In the genomic region with DNA sequence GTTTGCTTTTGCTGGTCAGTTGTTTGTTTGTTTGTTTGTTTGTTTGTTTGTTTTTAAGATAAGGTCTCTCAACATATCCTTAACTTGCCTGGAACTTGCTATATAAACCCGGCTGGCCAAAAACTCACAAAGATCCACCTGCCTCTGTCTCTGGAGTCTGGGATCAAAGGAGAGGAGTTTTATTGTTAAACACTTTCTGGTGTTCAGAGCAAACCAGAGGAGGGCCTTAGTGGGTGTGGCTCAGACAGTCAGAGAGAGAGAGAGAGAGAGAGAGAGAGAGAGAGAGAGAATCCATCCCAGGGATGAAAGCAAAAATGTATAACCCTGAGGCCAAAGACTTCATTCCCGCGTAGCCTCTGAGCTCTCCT, we compare ENCODE assay signal across 17 mouse cellular contexts. TPM values are rescaled to one million over a fixed set of nuclear protein-coding genes. Genes with fewer than 3 reads are reported as not detected.
A peak's percentile ranks its signal among the peaks of the same experiment; 100 is the strongest.
DNase-seq lines count a peak whose midpoint lies in the region; ATAC-seq lines count a peak whose summit lies in the region.
"Had no signal": no experiment of that assay in that cellular context is flagged by ENCODE, and none has a peak within 500 bp of the region (broad histone marks: within the 10 kb centered on the region; RNA-seq: fewer than 3 reads in every experiment).

No protein-coding gene starts in this region.

- 0 out of 2 replicates have a peak, but pooled peaks cover 9% of the 10 kb centered on the region for H3K27me3 ChIP-seq in midbrain, embryonic 12.5 days
- no peaks in the 10 kb centered on the region for H3K27me3 ChIP-seq in midbrain, embryonic 15.5 days (replicated peaks)
- no peaks in the 10 kb centered on the region for H3K27me3 ChIP-seq in embryonic facial prominence, embryonic 12.5 days
- H3K27me3 ChIP-seq in hindbrain, embryonic 14.5 days (ENCODE audit: control insufficient read depth, insufficient read depth, low read length) = no peaks in the 10 kb centered on the region

- 7% methylated on average over 3 of the region's 3 CpGs for WGBS in midbrain, embryonic 12.5 days
- 15% methylated on average over 3 of the region's 3 CpGs for WGBS in midbrain, embryonic 15.5 days
- WGBS in embryonic facial prominence, embryonic 12.5 days = 8% methylated on average over 3 of the region's 3 CpGs
- WGBS in hindbrain, embryonic 14.5 days = 31% methylated on average over 3 of the region's 3 CpGs

- H3K9me3 ChIP-seq in midbrain, embryonic 12.5 days = no peaks in the 10 kb centered on the region
- H3K9me3 ChIP-seq in midbrain, embryonic 15.5 days = no peaks in the 10 kb centered on the region
- H3K9me3 ChIP-seq in embryonic facial prominence, embryonic 12.5 days = no peaks in the 10 kb centered on the region
- H3K9me3 ChIP-seq in hindbrain, embryonic 14.5 days (ENCODE audit: control insufficient read depth, low read length) = no peaks in the 10 kb centered on the region

- H3K4me2 ChIP-seq in midbrain, embryonic 12.5 days (replicated peaks) = no peak overlapping the region
- H3K4me2 ChIP-seq in midbrain, embryonic 15.5 days = no peak overlapping the region
- H3K4me2 ChIP-seq in embryonic facial prominence, embryonic 12.5 days (replicated peaks) = peak overlapping the region; percentile 46
- H3K4me2 ChIP-seq in hindbrain, embryonic 14.5 days (replicated peaks) = 0 out of 2 replicates have a peak overlapping the region, but pooled peaks have one; percentile 15

- H3K9ac ChIP-seq in midbrain, embryonic 12.5 days (replicated peaks) = no peak overlapping the region
- H3K9ac ChIP-seq in midbrain, embryonic 15.5 days = no peak overlapping the region
- no peak overlapping the region for H3K9ac ChIP-seq in embryonic facial prominence, embryonic 12.5 days
- no peak overlapping the region for H3K9ac ChIP-seq in hindbrain, embryonic 14.5 days
- H3K9ac ChIP-seq: liver, embryonic 14.5 days had no signal

- H3K36me3 ChIP-seq in midbrain, embryonic 12.5 days = no peaks in the 10 kb centered on the region
- no peaks in the 10 kb centered on the region for H3K36me3 ChIP-seq in midbrain, embryonic 15.5 days (replicated peaks)
- no peaks in the 10 kb centered on the region for H3K36me3 ChIP-seq in embryonic facial prominence, embryonic 12.5 days
- H3K36me3 ChIP-seq in hindbrain, embryonic 14.5 days (replicated peaks; ENCODE audit: control insufficient read depth, insufficient read depth) = no peaks in the 10 kb centered on the region

- peak overlapping the region; percentile 64; the same call in 1 of the 2 replicates for H3K27ac ChIP-seq in midbrain, embryonic 12.5 days (replicated peaks)
- no peak overlapping the region for H3K27ac ChIP-seq in midbrain, embryonic 15.5 days
- H3K27ac ChIP-seq in embryonic facial prominence, embryonic 12.5 days = peak overlapping the region; percentile 72
- H3K27ac ChIP-seq in hindbrain, embryonic 14.5 days = peak overlapping the region; percentile 62; the same call in 1 of the 2 replicates
- H3K27ac ChIP-seq: layer of hippocampus, adult 2 months; liver, embryonic 14.5 days had no signal

- DNase-seq in hindbrain, embryonic 14.5 days (ENCODE audit: low spot score) = no peak
- DNase-seq in gastrocnemius, adult 8-10 months (ENCODE audit: low spot score in 2 of 2) = no peak
- DNase-seq in thymus, postnatal 0 days (ENCODE audit: low spot score) = no peak
- DNase-seq in lung, postnatal 36 days = no peak
- DNase-seq: adrenal gland, adult 8-10 months; cerebellum, postnatal 25 days; lung, postnatal 14 days; right cerebral cortex, adult 18-20 months; thymus, postnatal 14 days had no signal

- peaks cover 28% of the 10 kb centered on the region for H3K4me1 ChIP-seq in midbrain, embryonic 12.5 days
- peaks cover 30% of the 10 kb centered on the region for H3K4me1 ChIP-seq in midbrain, embryonic 15.5 days
- H3K4me1 ChIP-seq in embryonic facial prominence, embryonic 12.5 days = peaks cover 30% of the 10 kb centered on the region
- H3K4me1 ChIP-seq in hindbrain, embryonic 14.5 days (replicated peaks; ENCODE audit: control insufficient read depth, insufficient read depth, low read length) = peaks cover 35% of the 10 kb centered on the region

- no peak for ATAC-seq in midbrain, embryonic 12.5 days (ENCODE audit: low FRiP score, low read depth)
- no peak for ATAC-seq in midbrain, embryonic 15.5 days (replicated peaks)
- ATAC-seq in embryonic facial prominence, embryonic 12.5 days (ENCODE audit: insufficient number of reproducible peaks, insufficient read depth, low FRiP score, low TSS enrichment) = no peak
- no peak for ATAC-seq in hindbrain, embryonic 14.5 days (ENCODE audit: low FRiP score)
- ATAC-seq: CD4-positive, CD25-positive, alpha-beta regulatory T cell, adult 4 months had no signal

- H3K4me3 ChIP-seq in midbrain, embryonic 12.5 days = no peak overlapping the region
- no peak overlapping the region for H3K4me3 ChIP-seq in midbrain, embryonic 15.5 days
- no peak overlapping the region for H3K4me3 ChIP-seq in embryonic facial prominence, embryonic 12.5 days
- no peak overlapping the region for H3K4me3 ChIP-seq in hindbrain, embryonic 14.5 days (replicated peaks; ENCODE audit: low read length)
- H3K4me3 ChIP-seq: layer of hippocampus, adult 2 months; myocyte had no signal

RNA-seq across cellular contexts. Expression of a gene that starts 13.1 kb away (rescaled TPM):
- 15.7 and 18.9 TPM in 2 replicates for polyA plus RNA-seq in midbrain, embryonic 12.5 days (2016; fragmentation: Nextera tagmentation; extraction: Ambion mirVana)
- 17.1 TPM in 2 replicates for polyA plus RNA-seq in midbrain, embryonic 15.5 days (2015; fragmentation: Nextera tagmentation; extraction: Ambion mirVana)
- polyA plus RNA-seq in embryonic facial prominence, embryonic 12.5 days (2016; fragmentation: Nextera tagmentation; extraction: Ambion mirVana) = 10.6 and 11.5 TPM in 2 replicates
- 8.5 and 10.4 TPM in 2 replicates for polyA plus RNA-seq in hindbrain, embryonic 14.5 days (2014; fragmentation: Nextera tagmentation; extraction: Ambion mirVana)
- total RNA-seq in gastrocnemius, adult 8-10 months (2022) = 1 to 10 TPM in 1 of 4 experiments, under 1 TPM in 3; 0.29 to 1.6 (median 0.55) TPM
- polyA plus RNA-seq in thymus, postnatal 0 days (2015; fragmentation: Nextera tagmentation; extraction: Ambion mirVana) = 3.6 and 3.8 TPM in 2 replicates
- total RNA-seq: heart, adult 8-10 months had no signal
- polyA plus RNA-seq: myocyte had no signal

Comparison
In these comparisons a context has a peak if more than half of its experiments do, and no peak if none do; other contexts are left out.
1. H3K4me2 ChIP-seq: peak in embryonic facial prominence, embryonic 12.5 days (single experiment) and hindbrain, embryonic 14.5 days (single experiment); none in midbrain, embryonic 12.5 days (single experiment) and midbrain, embryonic 15.5 days (single experiment).